Mouse (Mus musculus) ES-E14 (cell line): ENCODE data around the gene Lmf2.

Experiments used
- CHD2 ChIP-seq: IDR thresholded peaks from 2 replicates; pipeline ENCODE4 v1.6.1; 2014; ENCODE audit warnings: mild to moderate bottlenecking, low read depth, low read length, inconsistent platforms
- HCFC1 ChIP-seq: IDR thresholded peaks from 2 replicates; pipeline ENCODE4 v1.6.1; 2012; ENCODE audit warnings: low read length, inconsistent platforms, borderline replicate concordance; ENCODE audit not compliant: insufficient read depth
- MAFK ChIP-seq: IDR thresholded peaks from 2 replicates; pipeline ENCODE4 v1.6.1; 2014; ENCODE audit warnings: mild to moderate bottlenecking, low read depth, low read length, inconsistent platforms; ENCODE audit not compliant: insufficient read depth
- ZC3H11A ChIP-seq: IDR thresholded peaks from 2 replicates; pipeline ENCODE4 v1.6.1; 2012; ENCODE audit warnings: low read depth, mild to moderate bottlenecking, inconsistent platforms, low read length, borderline replicate concordance

DNA sequence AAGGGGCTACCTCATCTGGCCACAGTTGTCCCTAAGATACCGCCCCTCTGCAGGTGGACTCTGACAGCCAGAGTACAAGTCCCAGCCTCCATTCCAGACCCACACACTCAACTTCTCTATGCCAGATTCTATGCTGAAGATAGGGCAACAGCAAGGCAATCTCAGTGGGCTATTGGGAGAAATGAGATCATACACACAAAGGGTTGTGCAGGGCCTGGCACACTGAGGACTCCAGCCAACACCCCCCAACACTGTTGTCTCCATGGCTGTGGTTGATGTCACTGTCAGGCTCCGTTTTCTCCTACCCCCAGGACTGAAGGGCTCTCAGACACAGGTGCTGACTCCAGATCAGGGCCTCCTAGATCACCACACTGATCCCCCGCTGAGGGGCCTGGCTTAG is 41.4 kb downstream of the Lmf2 start:
- TF ChIP-seq HCFC1 (no peak), MAFK (no peak), CHD2 (no peak), ZC3H11A (no peak)
